Mouse (Mus musculus) inflammation-experienced regulatory T-cells, adult 6 months (primary cell): ENCODE measurements around the gene Abca7. TPM values are rescaled to one million over a fixed set of nuclear protein-coding genes. Genes with fewer than 3 reads are reported as not detected.
"Not testable (repeated sequence)": the region's sequence is repeated elsewhere in the genome, so short reads cannot be mapped to it uniquely, and the experiment has no call there.

Source experiments
- ATAC-seq: one replicate; pipeline ENCODE4 v1.8.0; 2017
- polyA plus RNA-seq, 3 experiments: library from polyadenylated mRNA; unstranded; fragments of 100-300 nt; shearing (Covaris generic); gene quantifications; one replicate each; pipeline ENCODE4 v1.2.1; 2017

The Abca7 gene
- polyA plus RNA-seq, 3 experiments from 2014 or later: 10.7 to 14.2 (median 13.3) TPM

DNA sequence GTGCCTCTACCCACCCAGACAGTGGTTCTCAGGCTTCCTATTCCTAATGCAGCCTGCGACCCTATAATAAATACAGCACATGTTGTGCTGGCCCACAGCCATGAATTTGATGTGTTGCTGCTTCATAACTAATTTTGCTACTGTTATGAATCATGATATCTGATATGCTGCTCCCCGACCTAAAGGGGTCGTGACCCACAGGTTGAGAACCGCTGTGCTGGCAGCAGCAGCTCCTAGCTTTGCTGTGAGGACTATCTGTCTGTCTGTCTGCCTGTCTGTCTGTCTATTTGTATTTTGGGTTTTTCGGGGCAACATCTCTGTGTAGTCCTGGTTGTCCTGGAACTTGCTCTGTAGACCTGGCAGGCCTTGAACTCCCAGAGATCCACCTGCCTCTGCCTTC, 27.5 kb downstream of the Abca7 start:
- ATAC-seq: peak; percentile 21

GRCm38 (mm10) chr10:80024229-80025043, 28.1 kb downstream of the Abca7 start:
- ATAC-seq: peak; percentile 92

- ATAC-seq: no peak
These were observed 28.7 kb downstream of the Abca7 start for GRCm38 (mm10) chr10:80025044-80025347.

DNA sequence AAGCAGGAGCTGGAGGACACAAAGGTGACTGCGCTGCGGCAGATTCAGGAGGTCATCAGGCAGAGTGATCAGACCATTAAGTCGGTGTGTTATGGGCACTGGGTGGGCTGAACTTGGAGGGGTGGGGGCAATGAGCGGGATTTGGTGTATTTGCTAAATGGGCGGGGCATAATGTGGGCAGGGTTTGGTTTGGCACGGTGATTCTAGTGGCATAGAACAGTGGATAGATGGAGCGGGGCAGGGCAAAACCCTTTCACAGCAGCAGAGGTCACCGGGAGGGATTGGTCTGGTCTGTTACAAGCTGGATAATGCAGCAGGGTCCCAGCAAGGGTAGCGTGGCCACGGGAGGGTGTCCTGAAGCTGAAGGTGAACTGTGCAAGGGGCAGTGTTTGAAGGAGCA, 29.2 kb downstream of the Abca7 start:
- ATAC-seq: no peak

DNA sequence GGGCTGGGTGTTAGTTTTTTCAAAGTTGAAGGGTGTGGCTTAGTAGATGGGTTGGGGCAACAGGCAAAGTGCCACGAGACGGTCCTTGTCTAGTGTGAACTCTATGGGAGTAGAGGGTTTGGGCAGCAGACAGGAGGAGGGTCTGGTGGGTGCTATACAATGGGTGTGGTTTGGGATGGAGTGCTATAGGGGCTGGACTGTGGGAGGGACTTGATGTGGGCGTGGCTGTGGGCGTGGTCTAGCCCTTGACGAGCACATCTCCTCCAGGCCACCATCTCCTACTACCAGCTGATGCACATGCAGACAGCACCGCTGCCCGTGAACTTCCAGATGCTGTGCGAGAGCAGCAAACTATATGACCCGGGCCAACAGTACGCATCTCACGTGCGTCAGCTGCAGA, 29.6 kb downstream of the Abca7 start:
- no peak for ATAC-seq

GRCm38 (mm10) chr10:80027681-80028520, 31.6 kb downstream of the Abca7 start:
- no peak for ATAC-seq

DNA sequence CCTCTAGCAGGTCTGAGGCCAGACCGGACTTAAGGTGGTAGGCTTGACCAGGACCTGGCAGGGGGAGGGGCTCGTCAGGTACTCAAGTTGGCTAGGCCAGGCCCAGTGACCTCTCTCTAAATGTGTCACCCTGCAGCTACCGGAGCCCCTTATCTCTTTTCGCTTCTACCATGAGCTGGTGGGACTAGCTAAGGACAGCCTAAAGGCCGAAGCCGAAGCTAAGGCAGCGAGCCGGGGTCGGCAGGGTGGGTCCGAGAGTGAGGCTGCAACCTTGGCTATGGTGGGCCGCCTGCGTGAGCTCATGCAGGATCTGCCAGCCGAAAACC, 32.2 kb downstream of the Abca7 start:
- ATAC-seq: no peak

- no peak for ATAC-seq
These were observed 33.9 kb downstream of the Abca7 start for GRCm38 (mm10) chr10:80030191-80030590.

DNA sequence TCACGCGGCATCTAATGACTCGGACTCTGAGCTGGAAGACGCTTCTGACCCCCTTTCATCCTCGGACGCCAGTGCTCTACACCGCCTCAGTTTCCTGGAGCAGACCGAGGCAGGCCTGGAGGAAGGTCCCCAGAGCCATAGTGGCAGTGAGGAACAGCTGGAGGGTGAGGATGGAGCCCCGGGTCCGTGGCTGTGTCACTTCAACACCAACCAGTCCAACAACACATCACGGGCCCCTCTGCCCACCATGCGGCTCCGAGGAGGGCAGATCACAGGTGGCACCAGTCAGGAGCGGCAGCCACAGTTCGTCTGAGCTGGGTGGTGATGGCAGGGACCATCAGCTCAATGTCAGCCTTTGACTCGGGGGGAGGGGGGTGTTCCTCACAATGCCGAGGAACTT, 34.4 kb downstream of the Abca7 start:
- ATAC-seq: no peak

- ATAC-seq: peak; percentile 69
These were observed 36.6 kb downstream of the Abca7 start for GRCm38 (mm10) chr10:80032799-80033480.

DNA sequence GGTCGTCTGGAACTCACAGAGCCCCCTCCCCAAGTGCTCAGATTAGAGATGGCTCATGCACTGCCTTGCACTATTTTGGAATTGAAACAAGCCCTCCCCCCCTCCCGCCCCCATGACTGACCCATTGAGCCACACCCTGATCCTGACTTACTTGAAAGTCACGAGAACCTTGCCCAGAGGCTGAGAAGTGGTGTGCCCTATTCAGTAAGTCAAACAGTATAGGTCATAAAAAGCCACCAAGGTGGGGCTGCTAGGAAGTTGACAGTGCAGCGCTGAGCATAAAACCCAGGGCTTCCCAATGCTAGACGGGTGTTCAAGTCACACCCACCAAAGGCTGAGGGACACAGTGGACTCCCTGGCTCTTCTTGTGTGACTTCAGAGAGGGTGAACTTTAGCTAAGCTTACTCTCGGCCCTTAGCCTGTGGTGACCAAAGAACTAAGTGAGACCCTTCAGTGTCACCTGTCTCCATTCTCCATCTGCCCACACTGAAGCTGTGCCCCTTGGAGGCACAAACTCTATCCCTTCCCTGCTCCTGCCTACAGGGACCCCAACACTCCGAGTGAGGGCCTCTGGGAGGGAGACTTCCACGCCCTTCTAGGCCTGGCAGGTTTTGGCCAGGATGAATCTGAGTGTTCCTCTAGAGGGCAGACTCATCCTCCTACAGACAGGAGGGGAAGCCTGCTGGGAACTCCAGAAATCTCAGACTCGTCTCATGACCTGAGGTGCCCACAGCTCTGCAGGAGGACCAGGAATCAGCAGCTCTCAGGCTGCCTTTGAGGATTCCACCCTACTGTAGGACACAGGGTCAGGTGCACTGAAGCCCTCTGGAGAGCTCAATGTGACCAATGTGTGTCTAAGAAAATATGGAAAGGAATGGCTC, 37.5 kb downstream of the Abca7 start:
- peak; percentile 30 for ATAC-seq

GRCm38 (mm10) chr10:80035148-80035547, 38.9 kb downstream of the Abca7 start:
- no peak for ATAC-seq

DNA sequence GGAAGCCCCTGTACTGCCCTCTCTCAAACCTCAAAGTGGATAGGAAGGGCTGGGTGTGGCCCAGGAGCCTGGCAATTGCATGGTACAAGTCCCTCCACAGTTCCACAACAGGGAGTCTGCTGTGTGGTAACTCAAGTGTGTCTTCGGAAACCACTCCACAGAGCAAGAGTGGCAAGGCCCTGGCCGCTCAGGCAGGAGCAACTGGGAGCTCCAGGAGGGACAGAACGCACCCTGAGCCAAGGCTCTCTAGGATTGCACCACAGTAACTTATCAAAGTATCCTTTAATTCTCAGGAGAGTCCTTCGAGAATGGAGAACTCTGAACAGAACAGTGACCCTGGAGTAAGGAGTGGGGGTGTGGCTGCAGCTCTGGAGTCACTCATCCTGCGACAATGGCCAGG, 39.4 kb downstream of the Abca7 start:
- ATAC-seq: no peak

DNA sequence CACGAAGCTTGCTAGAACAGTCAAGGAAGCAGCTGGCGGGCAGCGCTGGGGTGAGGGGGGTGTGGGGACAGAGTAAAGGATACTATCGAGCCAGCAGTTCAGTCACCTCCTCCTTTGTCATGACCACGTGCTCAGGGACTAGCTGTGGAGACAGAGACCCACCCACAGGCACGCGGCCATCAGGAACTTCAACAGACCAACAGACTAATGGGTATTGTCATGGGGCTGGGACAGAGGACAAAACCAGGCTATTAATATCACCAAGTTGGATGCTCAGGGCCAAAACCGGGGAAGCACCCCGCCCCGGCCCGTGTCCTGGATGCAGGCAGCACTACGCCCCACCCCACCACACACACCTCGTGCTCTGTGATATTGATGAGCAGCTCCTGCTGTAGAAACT, 40.5 kb downstream of the Abca7 start:
- ATAC-seq: no peak

- ATAC-seq: peak; percentile 96
These were observed 43.3 kb downstream of the Abca7 start, which contains the start of gene Polr2e for GRCm38 (mm10) chr10:80039559-80039979. Gene Polr2e, minus strand, starts transcription at chr10:80039795.

- not testable (repeated sequence) for ATAC-seq
These were observed 45.2 kb downstream of the Abca7 start for GRCm38 (mm10) chr10:80041409-80042060.

DNA sequence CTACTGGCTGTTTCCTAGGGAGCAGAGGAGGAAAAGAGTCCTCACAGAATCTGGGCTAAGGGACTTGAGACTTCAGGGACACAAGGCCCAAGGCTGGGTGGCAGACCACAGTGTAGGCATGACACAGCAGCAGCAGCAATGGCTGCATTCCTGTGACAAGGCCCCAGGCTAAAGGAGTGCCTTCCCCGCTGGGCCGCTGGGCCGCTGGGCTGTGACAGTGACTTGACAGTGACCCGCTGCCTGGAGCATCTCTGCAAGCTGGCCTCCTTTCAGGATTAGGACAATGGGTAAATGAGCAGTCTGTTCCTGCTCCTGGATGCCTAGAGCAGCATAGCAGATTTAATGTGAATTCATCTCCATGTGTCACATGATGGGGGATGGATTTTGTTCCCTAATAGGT, 47.8 kb downstream of the Abca7 start:
- no peak for ATAC-seq

DNA sequence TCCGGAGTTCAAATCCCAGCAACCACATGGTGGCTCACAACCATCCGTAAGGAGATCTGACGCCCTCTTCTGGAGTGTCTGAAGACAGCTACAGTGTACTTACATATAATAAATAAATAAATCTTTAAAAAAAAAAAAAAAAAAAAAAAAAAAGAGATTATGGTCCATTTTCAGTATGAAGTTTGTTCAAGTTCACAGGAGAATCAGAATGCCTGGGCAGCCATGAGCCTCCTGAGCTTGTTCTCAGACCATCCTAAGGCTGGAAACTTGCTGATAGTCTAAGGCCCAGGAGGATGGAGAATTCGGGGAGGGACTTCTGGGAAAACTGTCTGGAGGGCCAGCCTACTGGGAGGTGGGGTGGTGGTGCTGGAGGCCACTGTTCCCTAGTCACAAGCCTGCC, 49.1 kb downstream of the Abca7 start:
- ATAC-seq: not testable (repeated sequence)

- no peak for ATAC-seq
These were observed 49.5 kb downstream of the Abca7 start for GRCm38 (mm10) chr10:80045766-80046165.

- ATAC-seq: no peak
These were observed 50.8 kb downstream of the Abca7 start, which contains the start of gene Gpx4 for GRCm38 (mm10) chr10:80047041-80047565. Gene Gpx4, plus strand, starts transcription at chr10:80047166.

- ATAC-seq: no peak
These were observed 52.1 kb downstream of the Abca7 start for GRCm38 (mm10) chr10:80048396-80048795.
